Mouse (Mus musculus) olfactory bulb, adult 2 months (tissue): ENCODE measurements around the gene Ptchd3.

Source experiments
- CTCF ChIP-seq: fragments of 200-500 bp; IDR thresholded peaks from 2 replicates; pipeline ENCODE4 v1.5.1; 2012; ENCODE audit warnings: low read depth, mild to moderate bottlenecking, low read length, moderate library complexity; ENCODE audit not compliant: insufficient read depth
- POLR2A ChIP-seq: fragments of 200-500 bp; IDR thresholded peaks from 2 replicates; pipeline ENCODE4 v1.6.1; 2012; ENCODE audit warnings: mild to moderate bottlenecking, low read depth, low read length, moderate library complexity; ENCODE audit not compliant: insufficient read depth

- TF ChIP-seq CTCF = no peak
- TF ChIP-seq POLR2A = no peak
These were observed 42.6 kb upstream of the Ptchd3 start for GRCm38 (mm10) chr11:121787456-121787855.
